Mouse (Mus musculus) CH12.LX (cell line): ENCODE data around the gene Dcst1. TPM values are rescaled to one million over a fixed set of nuclear protein-coding genes. Genes with fewer than 3 reads are reported as not detected.
A peak's percentile ranks its signal among the peaks of the same experiment; 100 is the strongest.

Source experiments
- DNase-seq: peaks from one replicate; pipeline ENCODE4 v3.0.0-alpha.2; 2013; ENCODE audit errors: extremely low read depth
- H3K27ac ChIP-seq: 2 replicates; pipeline ENCODE4 v1.5.1; 2012; ENCODE audit warnings: low read depth, mild to moderate bottlenecking, control low read depth, moderate library complexity; ENCODE audit not compliant: insufficient read depth
- H3K27me3 ChIP-seq: replicated peaks from 2 replicates; pipeline ENCODE3; 2012; ENCODE audit warnings: inconsistent platforms
- H3K36me3 ChIP-seq, 2 experiments: replicated peaks in 1 of 2; 2 replicates each; pipeline versions ENCODE3 to v1.6.1; 2012; ENCODE audit warnings: inconsistent platforms in 1 of 2, low read length in 1 of 2, mild to moderate bottlenecking in 1 of 2, mixed read lengths in 1 of 2, moderate library complexity in 1 of 2; ENCODE audit not compliant: control insufficient read depth in 1 of 2, insufficient read depth in 1 of 2
- H3K4me1 ChIP-seq, 2 experiments: 2 replicates each; pipeline ENCODE4 v1.6.1; 2012; ENCODE audit warnings: inconsistent platforms in 1 of 2, moderate library complexity in 1 of 2; ENCODE audit not compliant: insufficient read depth in 2 of 2, control insufficient read depth in 1 of 2
- H3K4me2 ChIP-seq: 2 replicates; pipeline ENCODE4 v1.6.1; 2012; ENCODE audit warnings: low read depth, mild to moderate bottlenecking, control low read depth; ENCODE audit not compliant: poor library complexity, insufficient read depth, severe bottlenecking
- H3K4me3 ChIP-seq, 3 experiments: fragments of 150-350 bp in 1 of 3; sonication (generic) in 1 of 3; replicated peaks in 1 of 3; 2 replicates each; pipeline versions ENCODE3 to v1.5.1; 2011 to 2012; ENCODE audit warnings: low read depth in 2 of 3, low read length in 2 of 3, mild to moderate bottlenecking in 2 of 3, moderate library complexity in 2 of 3, control low read depth in 1 of 3, improper control_type of control experiment in 1 of 3, inconsistent platforms in 1 of 3, mixed read lengths in 1 of 3; ENCODE audit not compliant: poor library complexity in 1 of 3
- H3K79me2 ChIP-seq: replicated peaks from 2 replicates; pipeline ENCODE4 v1.6.1; 2012; ENCODE audit warnings: mild to moderate bottlenecking, moderate library complexity; ENCODE audit not compliant: control insufficient read depth, poor library complexity, insufficient read depth, severe bottlenecking; ENCODE audit errors: extremely low read depth
- H3K9ac ChIP-seq: 2 replicates; pipeline ENCODE4 v1.6.1; 2012; ENCODE audit warnings: low read depth, mild to moderate bottlenecking, control low read depth, moderate library complexity; ENCODE audit not compliant: insufficient read depth
- H3K9me3 ChIP-seq: replicated peaks from 2 replicates; pipeline ENCODE3; 2012; ENCODE audit warnings: low read length, inconsistent platforms, mixed read lengths
- BHLHE40 ChIP-seq: IDR thresholded peaks from 2 replicates; pipeline ENCODE4 v1.6.1; 2011; ENCODE audit warnings: mild to moderate bottlenecking, low read depth, low read length, improper control_type of control experiment
- CHD1 ChIP-seq: IDR thresholded peaks from 2 replicates; pipeline ENCODE4 v1.6.1; 2012; ENCODE audit warnings: low read depth, low read length, improper control_type of control experiment, inconsistent platforms
- CTCF ChIP-seq, 2 experiments: IDR thresholded peaks in 1 of 2; conservative IDR thresholded peaks in 1 of 2; 2 replicates each; pipeline ENCODE4 v1.5.1; 2011 to 2012; ENCODE audit warnings: low read depth in 2 of 2, low read length in 2 of 2, improper control_type of control experiment in 1 of 2, inconsistent platforms in 1 of 2, mild to moderate bottlenecking in 1 of 2, moderate library complexity in 1 of 2
- E2F4 ChIP-seq: IDR thresholded peaks from 2 replicates; pipeline ENCODE4 v1.6.1; 2011; ENCODE audit warnings: low read depth, low read length, improper control_type of control experiment; ENCODE audit not compliant: insufficient replicate concordance
- ELF1 ChIP-seq: IDR thresholded peaks from 2 replicates; pipeline ENCODE4 v1.6.1; 2014; ENCODE audit warnings: low read depth, mild to moderate bottlenecking, inconsistent platforms, low read length, improper control_type of control experiment
- EP300 ChIP-seq: IDR thresholded peaks from 2 replicates; pipeline ENCODE4 v1.6.1; 2011; ENCODE audit warnings: low read length, improper control_type of control experiment
- GABPA ChIP-seq: IDR thresholded peaks from 2 replicates; pipeline ENCODE4 v1.6.1; 2012; ENCODE audit warnings: low read depth, low read length, improper control_type of control experiment, inconsistent platforms; ENCODE audit not compliant: insufficient replicate concordance
- IRF4 ChIP-seq: IDR thresholded peaks from 2 replicates; pipeline ENCODE4 v1.6.1; 2014; ENCODE audit warnings: low read depth, mild to moderate bottlenecking, inconsistent platforms, low read length, improper control_type of control experiment
- JUN ChIP-seq: IDR thresholded peaks from 2 replicates; pipeline ENCODE4 v1.6.1; 2011; ENCODE audit warnings: low read depth, mild to moderate bottlenecking, low read length, improper control_type of control experiment, moderate library complexity; ENCODE audit not compliant: insufficient read depth
- JUND ChIP-seq: conservative IDR thresholded peaks from 2 replicates; pipeline ENCODE4 v1.6.1; 2011; ENCODE audit warnings: low read depth, low read length, improper control_type of control experiment
- KAT2A ChIP-seq: IDR thresholded peaks from 2 replicates; pipeline ENCODE4 v1.6.1; 2012; ENCODE audit warnings: low read length, improper control_type of control experiment, inconsistent platforms; ENCODE audit not compliant: insufficient replicate concordance
- MAZ ChIP-seq: IDR thresholded peaks from 2 replicates; pipeline ENCODE4 v1.6.1; 2012; ENCODE audit warnings: low read depth, mild to moderate bottlenecking, inconsistent platforms, low read length, improper control_type of control experiment, moderate library complexity
- MXI1 ChIP-seq: IDR thresholded peaks from 2 replicates; pipeline ENCODE4 v1.6.1; 2011; ENCODE audit warnings: mild to moderate bottlenecking, low read depth, low read length, improper control_type of control experiment
- MYC ChIP-seq: IDR thresholded peaks from 2 replicates; pipeline ENCODE4 v1.6.1; 2011; ENCODE audit warnings: low read depth, mild to moderate bottlenecking, improper control_type of control experiment, low read length
- NELFE ChIP-seq: IDR thresholded peaks from 2 replicates; pipeline ENCODE4 v1.6.1; 2011; ENCODE audit warnings: low read depth, low read length, improper control_type of control experiment
- NRF1 ChIP-seq: IDR thresholded peaks from 2 replicates; pipeline ENCODE4 v1.6.1; 2014; ENCODE audit warnings: low read depth, mild to moderate bottlenecking, inconsistent platforms, low read length, improper control_type of control experiment, moderate library complexity
- RAD21 ChIP-seq: IDR thresholded peaks from 2 replicates; pipeline ENCODE4 v1.6.1; 2011; ENCODE audit warnings: low read depth, mild to moderate bottlenecking, low read length, improper control_type of control experiment, moderate library complexity
- RCOR1 ChIP-seq: conservative IDR thresholded peaks from 2 replicates; pipeline ENCODE4 v1.6.1; 2012; ENCODE audit warnings: low read depth, mild to moderate bottlenecking, inconsistent platforms, low read length, improper control_type of control experiment
- SIN3A ChIP-seq: IDR thresholded peaks from 2 replicates; pipeline ENCODE4 v1.6.1; 2012; ENCODE audit warnings: low read length, improper control_type of control experiment, inconsistent platforms
- SMC3 ChIP-seq: IDR thresholded peaks from 2 replicates; pipeline ENCODE4 v1.6.1; 2011; ENCODE audit warnings: low read depth, low read length, improper control_type of control experiment
- TBP ChIP-seq: conservative IDR thresholded peaks from 2 replicates; pipeline ENCODE4 v1.6.1; 2011; ENCODE audit warnings: low read depth, low read length, improper control_type of control experiment
- TCF12 ChIP-seq: IDR thresholded peaks from 2 replicates; pipeline ENCODE4 v1.6.1; 2014; ENCODE audit warnings: low read depth, mild to moderate bottlenecking, inconsistent platforms, low read length, improper control_type of control experiment
- UBTF ChIP-seq: IDR thresholded peaks from 2 replicates; pipeline ENCODE4 v1.6.1; 2012; ENCODE audit warnings: low read depth, mild to moderate bottlenecking, inconsistent platforms, low read length, improper control_type of control experiment, moderate library complexity
- USF1 ChIP-seq: IDR thresholded peaks from 2 replicates; pipeline ENCODE4 v1.6.1; 2014; ENCODE audit warnings: low read depth, mild to moderate bottlenecking, inconsistent platforms, low read length, improper control_type of control experiment
- USF2 ChIP-seq: conservative IDR thresholded peaks from 2 replicates; pipeline ENCODE4 v1.6.1; 2011; ENCODE audit warnings: low read depth, low read length, improper control_type of control experiment
- ZC3H11A ChIP-seq: IDR thresholded peaks from 2 replicates; pipeline ENCODE4 v1.6.1; 2012; ENCODE audit warnings: low read depth, mild to moderate bottlenecking, inconsistent platforms, low read length, improper control_type of control experiment
- ZKSCAN1 ChIP-seq: IDR thresholded peaks from 2 replicates; pipeline ENCODE4 v1.6.1; 2012; ENCODE audit warnings: low read depth, inconsistent platforms, low read length, improper control_type of control experiment, borderline replicate concordance
- dilution Hi-C: fragments of 300-500 bp; cut with MboI; formaldehyde crosslinking; loops from 2 replicates; pipeline ENCODE4 v1.14.3; 2020; ENCODE audit warnings: low sequenced_read_pairs; ENCODE audit not compliant: extremely low pct_unique_long_range_greater_than_20kb, extremely low pct_ligation_motif_present
- in situ Hi-C: fragments of 300-500 bp; cut with MboI; formaldehyde crosslinking; loops from 3 replicates; pipeline ENCODE4 v1.14.3; 2019; ENCODE audit warnings: low sequenced_read_pairs, low pct_ligation_motif_present, low pct_unique_long_range_greater_than_20kb, mixed read lengths
- polyA plus RNA-seq: library from polyadenylated mRNA; unstranded; fragments of >175 nt; gene quantifications from 2 replicates; pipeline ENCODE4 v1.2.1, GENCODE M21; 2012; ENCODE audit warnings: low read depth; ENCODE audit not compliant: insufficient read length
- total RNA-seq, 2 experiments: library from RNA; depleted of rRNA; stranded (reverse); fragments of 300-350 nt in 1 of 2; fragments of >200 nt in 1 of 2; gene quantifications; 2 replicates each; pipeline ENCODE4 v1.2.3; 2012 to 2014

The Dcst1 gene
- total and polyA plus RNA-seq, 3 experiments = 0.04 to 0.10 TPM; not detected in 1

DNA sequence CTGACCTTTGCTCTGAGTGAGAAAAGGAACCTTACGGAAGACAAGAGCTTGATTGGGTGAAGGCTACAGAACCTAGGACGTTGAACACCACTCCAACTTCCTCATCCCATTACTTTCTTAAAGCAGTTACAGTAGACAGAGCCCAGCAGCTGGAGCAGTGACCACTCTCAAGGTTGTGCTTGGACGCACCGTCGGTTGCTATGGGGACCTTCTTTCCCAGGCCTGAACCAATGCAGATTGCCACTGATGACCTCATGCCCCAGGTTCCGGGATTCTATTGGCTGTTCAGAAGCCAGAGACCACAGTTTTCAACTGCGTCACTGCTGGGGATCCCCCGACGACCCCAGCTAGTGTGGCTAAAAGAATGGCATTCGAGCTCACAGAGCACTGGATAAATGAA is 34.1 kb downstream of the Dcst1 start:
- DNase-seq = no peak
- H3K27me3 ChIP-seq = peaks cover 46% of the 10 kb centered on the region

GRCm38 (mm10) chr3:89330346-89330745 is 34.7 kb downstream of the Dcst1 start:
- Histone ChIP-seq H3K9ac (no peak overlapping the region), H3K4me1 (peaks cover 9 to 20% of the 10 kb centered on the region in 2 experiments), H3K27me3 (peaks cover 48% of the 10 kb centered on the region), H3K4me2 (no peak overlapping the region), H3K9me3 (no peaks in the 10 kb centered on the region), H3K4me3 (no peak overlapping the region), H3K79me2 (no peaks in the 10 kb centered on the region), H3K36me3 (no peaks in the 10 kb centered on the region), H3K27ac (no peak overlapping the region)
- no peak for TF ChIP-seq USF1
- TF ChIP-seq USF2 = no peak
- TF ChIP-seq CTCF (conservative IDR thresholded peaks at IDR 0.05 in 1 of 2, IDR thresholded peaks at IDR 0.05 in 1 of 2; ENCODE audit: low read depth in 2 of 2, low read length in 2 of 2) = no peak
- TF ChIP-seq E2F4 = no peak
- TF ChIP-seq NRF1 = no peak
- no peak for TF ChIP-seq ZKSCAN1
- TF ChIP-seq MAZ = no peak
- TF ChIP-seq UBTF = no peak
- DNase-seq = no peak
- dilution Hi-C loops (no loop called here), in situ Hi-C loops (loop anchor here (25.0 kb wide), 2 partner anchors 357 to 432 kb away; partner anchors contain the start of genes Chrnb2 and Ube2q1)

More for the DNA sequence above, 34.1 kb downstream of the Dcst1 start:
- H3K9me3 ChIP-seq = no peaks in the 10 kb centered on the region
- TF ChIP-seq RAD21 (no peak), CHD1 (no peak), MXI1 (peak; percentile 62; the same call in 1 of the 2 replicates), SMC3 (no peak), CTCF (conservative IDR thresholded peaks at IDR 0.05 in 1 of 2, IDR thresholded peaks at IDR 0.05 in 1 of 2; ENCODE audit: low read depth in 2 of 2, low read length in 2 of 2) (no peak), EP300 (no peak), JUND (0 out of 2 replicates have a peak, but pooled peaks have one; percentile 10), SIN3A (0 out of 2 replicates have a peak, but pooled peaks have one; percentile 33), IRF4 (no peak), JUN (peak; percentile 60), BHLHE40 (no peak), KAT2A (no peak), NRF1 (no peak), TCF12 (no peak), GABPA (no peak), ELF1 (no peak), TBP (no peak), E2F4 (no peak), ZC3H11A (no peak), USF1 (no peak), MAZ (no peak), USF2 (no peak), MYC (no peak), NELFE (no peak), RCOR1 (no peak)
- no peak overlapping the region for H3K9ac ChIP-seq
- H3K36me3 ChIP-seq = no peaks in the 10 kb centered on the region
- no peak overlapping the region for H3K4me3 ChIP-seq
- dilution Hi-C loops (no loop called here), in situ Hi-C loops (loop anchor here (25.0 kb wide), 2 partner anchors 356 to 431 kb away; partner anchors contain the start of genes Chrnb2 and Ube2q1)
- H3K4me1 ChIP-seq = peaks cover 9 to 20% of the 10 kb centered on the region in 2 experiments
- no peaks in the 10 kb centered on the region for H3K79me2 ChIP-seq
- no peak overlapping the region for H3K4me2 ChIP-seq
- no peak overlapping the region for H3K27ac ChIP-seq
